Mouse (Mus musculus) G1E (cell line): ENCODE measurements around the gene Osbpl10.

ENCODE experiments used
- CTCF ChIP-seq: IDR thresholded peaks from 2 replicates; pipeline ENCODE4 v1.5.1; 2012; ENCODE audit warnings: low read depth, low read length, inconsistent platforms, mixed read lengths
- GATA1 ChIP-seq: IDR thresholded peaks from 2 replicates; pipeline ENCODE4 v1.6.1; 2012; ENCODE audit warnings: borderline replicate concordance, low read length, inconsistent platforms, mixed read lengths
- GATA2 ChIP-seq: IDR thresholded peaks from 2 replicates; pipeline ENCODE4 v1.6.1; 2012; ENCODE audit warnings: low read depth, low read length, inconsistent platforms, borderline replicate concordance
- POLR2AphosphoS5 ChIP-seq: IDR thresholded peaks from 2 replicates; pipeline ENCODE4 v1.6.1; 2012; ENCODE audit warnings: low read depth, low read length, inconsistent platforms; ENCODE audit not compliant: insufficient replicate concordance
- TAL1 ChIP-seq: conservative IDR thresholded peaks from 2 replicates; pipeline ENCODE4 v1.6.1; 2012; ENCODE audit warnings: low read depth, low read length, inconsistent platforms, mixed read lengths

DNA sequence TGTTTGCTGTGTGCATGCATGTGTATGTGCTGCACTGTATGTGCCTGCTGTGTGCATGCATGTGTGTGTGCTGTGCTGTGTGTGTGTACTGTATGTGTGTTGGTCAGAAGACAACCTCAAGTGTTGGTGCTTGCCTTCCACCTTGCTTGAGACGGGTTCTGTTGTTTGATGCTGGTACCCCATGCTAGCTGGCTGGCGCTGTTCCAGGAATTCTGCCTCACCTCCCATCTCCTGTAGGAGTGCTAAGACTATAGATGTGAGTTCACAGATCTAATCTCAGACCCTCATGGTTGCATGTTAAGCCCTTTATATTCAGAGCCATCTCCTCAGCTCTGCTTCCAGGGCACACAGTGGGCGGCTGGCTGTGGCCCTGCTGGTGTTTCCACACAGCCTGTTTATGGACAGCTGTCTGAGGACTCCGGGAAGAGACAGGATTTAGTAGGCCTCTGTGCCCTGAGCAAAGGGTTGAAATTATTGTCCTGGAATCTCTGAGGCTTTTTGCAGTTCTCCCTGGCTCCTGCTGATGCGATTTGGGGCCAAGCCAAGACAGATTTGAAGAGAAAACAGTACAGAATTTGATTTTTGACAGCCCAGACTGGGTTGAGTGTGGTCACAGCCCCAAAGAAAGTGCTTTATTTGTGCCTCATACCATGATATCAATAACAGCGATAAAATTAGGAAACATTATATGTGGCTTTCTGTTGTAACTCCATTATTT is 10.4 kb downstream of the Osbpl10 start:
- TF ChIP-seq CTCF (no peak), GATA1 (no peak), TAL1 (no peak), POLR2AphosphoS5 (no peak), GATA2 (no peak)
